Mouse (Mus musculus) left cerebral cortex, adult 8-10 months (tissue): ENCODE measurements around the gene Maml3. TPM values are rescaled to one million over a fixed set of nuclear protein-coding genes. Genes with fewer than 3 reads are reported as not detected.
A peak's percentile ranks its signal among the peaks of the same experiment; 100 is the strongest.

Experiments used
- DNase-seq, 2 experiments: peaks; one replicate each; pipeline ENCODE4 v3.0.0; 2022; ENCODE audit warnings: low spot score in 2 of 2
- total RNA-seq, 4 experiments: library from RNA; stranded (reverse); gene quantifications; 2 replicates each; pipeline ENCODE4 v1.2.4; 2022

Gene Maml3
- total RNA-seq, 4 experiments from 2014 or later = 6.7 to 8.3 (median 7.1) TPM

DNA sequence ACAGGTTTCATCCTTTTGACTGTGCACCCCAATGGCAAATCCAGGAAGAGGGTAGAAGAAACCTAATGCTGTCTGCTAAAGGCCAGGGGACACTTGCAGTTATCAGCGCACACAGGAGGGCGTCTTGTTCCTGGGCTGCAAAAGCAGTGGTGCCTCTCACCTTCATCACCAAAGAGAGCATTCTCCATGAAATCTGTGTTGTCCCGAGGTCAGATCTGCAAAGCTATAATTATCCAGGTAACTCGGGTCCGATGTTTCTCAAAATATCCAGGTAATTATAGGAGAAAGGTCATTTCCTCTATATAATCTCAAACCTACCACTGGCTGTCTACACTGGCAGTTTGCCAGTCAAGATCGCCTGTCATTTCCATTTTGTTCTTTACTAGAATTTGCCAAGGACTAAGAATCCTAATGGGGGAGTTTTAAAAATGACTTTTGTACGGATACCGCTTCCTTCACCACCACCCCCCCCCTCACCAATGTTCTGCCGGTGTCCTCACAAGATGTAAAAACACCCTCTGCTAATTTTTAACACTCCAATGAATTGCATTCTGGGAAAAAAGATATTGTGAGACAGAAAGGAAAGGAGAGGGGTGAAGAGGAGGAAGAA, 98.0 kb downstream of the Maml3 start:
- DNase-seq = no peak

GRCm38 (mm10) chr3:52003663-52004062, 101.2 kb downstream of the Maml3 start:
- DNase-seq = no peak

DNA sequence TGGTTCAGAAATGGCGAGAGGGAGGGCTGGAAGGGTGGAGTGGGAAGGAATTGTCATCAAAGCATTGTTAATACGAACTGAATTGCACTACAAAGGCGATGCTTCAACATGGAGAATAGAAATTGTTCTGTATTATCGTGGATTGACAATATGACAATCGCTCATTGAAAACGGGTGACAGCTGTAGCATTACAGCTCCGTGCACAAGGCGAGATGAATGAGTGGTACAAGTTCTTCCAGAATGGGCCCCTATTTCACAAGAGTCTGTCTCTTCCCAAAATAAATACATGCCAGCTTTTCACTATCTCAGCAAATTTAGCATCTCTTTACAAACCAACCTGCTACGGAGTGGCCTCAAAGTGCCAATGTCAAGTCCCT, 103.4 kb downstream of the Maml3 start:
- DNase-seq = no peak

GRCm38 (mm10) chr3:52000871-52001517, 103.9 kb downstream of the Maml3 start:
- DNase-seq = no peak

GRCm38 (mm10) chr3:51999671-52000437, 105.0 kb downstream of the Maml3 start:
- no peak for DNase-seq

- DNase-seq = no peak
Measured at GRCm38 (mm10) chr3:51998511-51999399, 106.1 kb downstream of the Maml3 start.

DNA sequence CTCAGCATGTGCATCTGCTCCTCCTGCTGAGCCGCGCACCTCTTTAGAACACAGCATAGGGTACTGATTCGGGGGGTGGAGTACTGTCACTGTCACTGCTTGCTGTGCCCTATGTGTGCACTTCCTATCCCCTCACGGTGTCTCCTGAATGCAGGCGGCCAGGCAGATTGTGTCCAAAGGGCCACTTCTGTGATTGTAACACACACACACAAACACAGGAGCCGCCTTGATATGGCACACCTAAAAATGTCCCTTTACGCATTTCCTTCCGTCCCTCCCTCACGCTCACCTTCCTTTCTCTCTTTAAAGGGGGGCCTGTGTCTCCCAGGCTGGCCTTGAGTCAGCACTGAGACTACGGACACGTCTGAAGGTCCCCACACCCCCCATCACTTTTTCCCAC, 107.3 kb downstream of the Maml3 start:
- DNase-seq = no peak

DNA sequence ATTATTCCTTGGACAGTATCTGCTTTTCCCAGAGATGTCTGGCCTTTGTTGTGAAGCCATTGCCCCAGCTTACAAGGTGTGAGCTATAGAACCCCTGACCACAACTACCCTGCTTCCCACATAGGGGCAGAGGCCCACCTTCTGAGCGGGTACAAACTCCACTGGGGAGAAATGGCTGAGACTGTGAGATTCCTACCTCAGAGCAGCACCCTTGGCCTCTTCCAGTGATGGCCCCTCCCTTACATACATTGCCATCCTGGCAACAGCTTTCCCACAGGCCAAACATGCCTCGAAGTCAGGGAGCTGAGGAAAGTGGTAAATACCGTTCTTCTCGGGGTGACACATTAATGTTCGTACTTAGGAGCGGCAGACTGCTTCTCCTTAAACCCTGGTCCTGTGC, 118.4 kb downstream of the Maml3 start:
- DNase-seq = no peak

GRCm38 (mm10) chr3:51981496-51981895, 123.4 kb downstream of the Maml3 start:
- DNase-seq = no peak

DNA sequence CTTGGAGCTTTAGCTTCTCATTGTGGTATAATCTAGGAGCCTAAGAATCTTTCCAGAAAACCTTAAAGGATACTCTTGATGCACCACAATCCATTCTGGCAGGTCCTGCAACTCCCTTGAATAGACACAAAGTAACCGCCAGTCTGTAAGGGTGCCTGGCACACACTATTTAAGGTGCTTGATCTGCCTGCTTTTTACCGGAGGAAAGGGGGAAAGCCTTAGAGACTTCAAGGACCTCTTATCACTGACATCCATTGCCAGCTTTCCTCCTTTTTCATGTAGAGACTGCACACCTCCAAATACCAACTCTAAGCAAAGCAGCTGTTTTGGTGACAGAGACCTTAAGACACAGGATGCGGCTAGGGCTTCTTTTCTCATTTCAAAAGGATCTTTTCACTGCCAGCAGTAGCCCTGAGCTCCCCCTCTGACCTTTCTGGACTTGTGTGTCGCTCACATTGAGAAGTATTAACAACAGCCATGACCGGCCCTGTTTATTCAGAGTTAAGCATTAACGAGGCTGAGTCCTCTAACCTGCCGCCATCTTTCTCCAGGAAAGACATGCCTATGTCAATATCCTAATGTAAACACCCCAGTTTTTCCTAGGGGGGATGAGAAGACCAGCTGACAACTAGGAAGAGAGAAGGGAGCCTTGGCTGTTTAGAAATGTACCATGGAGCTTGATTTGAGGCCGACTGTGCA, 127.1 kb downstream of the Maml3 start:
- DNase-seq = no peak

DNA sequence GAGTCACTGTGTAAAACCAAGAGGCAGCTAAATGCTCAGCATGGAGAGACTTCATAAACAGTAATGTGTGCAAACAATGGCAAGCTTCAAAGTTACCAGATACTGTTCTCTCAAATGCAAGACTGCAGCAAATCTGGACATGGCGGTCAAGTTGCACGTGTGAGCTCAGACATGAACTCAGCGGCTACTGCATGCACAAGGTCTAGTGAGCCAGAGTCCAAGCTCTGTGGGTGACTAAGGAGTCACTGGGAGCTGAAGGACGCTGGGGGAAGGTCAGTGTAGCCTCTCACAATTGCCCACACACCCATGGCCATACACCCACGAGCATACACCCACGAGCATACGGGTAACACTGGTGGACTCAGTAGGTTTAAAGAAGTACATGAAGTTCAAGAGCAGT, 130.3 kb downstream of the Maml3 start:
- DNase-seq = no peak

GRCm38 (mm10) chr3:51974153-51974552, 130.7 kb downstream of the Maml3 start:
- DNase-seq = no peak

DNA sequence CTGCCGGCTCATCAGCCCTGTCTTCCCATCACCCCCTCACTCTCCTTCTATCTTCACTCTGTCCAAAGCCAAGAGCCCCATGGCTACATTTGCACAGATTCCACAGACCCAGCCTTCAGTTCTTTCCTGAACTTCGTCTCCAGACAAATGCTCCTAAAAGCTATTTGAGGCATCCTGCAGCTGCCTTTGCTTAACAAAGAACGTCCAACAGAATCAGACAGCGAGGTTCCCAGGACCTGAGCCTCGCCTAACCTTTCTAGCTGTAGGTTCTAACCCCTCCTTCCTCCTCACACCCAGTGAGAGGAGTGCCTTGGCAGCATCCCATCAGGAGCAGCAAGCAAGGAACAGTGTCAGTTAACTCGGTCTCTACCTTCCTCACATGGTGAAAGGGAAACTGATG, 132.3 kb downstream of the Maml3 start:
- DNase-seq = no peak

DNA sequence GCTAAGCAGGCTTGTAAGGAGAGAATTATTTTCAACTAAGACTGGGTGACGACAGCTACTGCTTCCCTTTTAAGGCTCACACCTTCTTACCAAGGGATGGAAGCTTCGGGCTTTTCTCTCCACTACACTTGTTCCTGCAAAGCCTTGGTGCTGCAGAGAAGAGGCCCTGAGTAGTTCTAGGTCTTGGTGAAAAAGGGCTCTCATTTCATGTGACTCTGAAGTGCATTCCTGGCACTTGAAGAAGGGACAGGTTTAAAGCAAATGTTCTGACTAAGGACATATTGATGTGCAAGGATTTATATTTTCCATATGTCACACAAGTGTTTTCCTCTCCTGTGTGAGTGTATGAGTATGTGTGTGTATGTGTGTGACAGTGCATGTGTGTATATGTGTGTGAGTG, 134.4 kb downstream of the Maml3 start:
- no peak for DNase-seq

DNA sequence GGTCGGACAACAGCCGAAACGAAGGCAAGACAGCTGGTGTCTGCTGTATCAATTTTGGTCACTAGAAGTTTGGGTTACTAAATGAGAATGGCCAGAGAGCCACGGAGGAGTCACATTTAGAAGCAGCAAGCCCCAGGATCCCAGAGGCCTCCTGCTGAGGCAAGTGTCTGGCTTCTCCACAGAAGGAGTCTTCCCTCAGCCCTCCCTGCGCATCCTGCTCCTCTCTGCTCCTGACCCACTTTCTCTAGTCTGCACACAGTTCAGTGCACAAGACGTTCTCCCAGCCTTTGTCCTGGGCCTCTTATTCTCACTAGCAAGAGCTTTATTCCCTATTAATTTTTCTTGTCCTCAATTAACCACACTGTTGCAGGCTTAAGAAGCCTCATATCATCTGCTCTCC, 135.4 kb downstream of the Maml3 start:
- no peak for DNase-seq

DNA sequence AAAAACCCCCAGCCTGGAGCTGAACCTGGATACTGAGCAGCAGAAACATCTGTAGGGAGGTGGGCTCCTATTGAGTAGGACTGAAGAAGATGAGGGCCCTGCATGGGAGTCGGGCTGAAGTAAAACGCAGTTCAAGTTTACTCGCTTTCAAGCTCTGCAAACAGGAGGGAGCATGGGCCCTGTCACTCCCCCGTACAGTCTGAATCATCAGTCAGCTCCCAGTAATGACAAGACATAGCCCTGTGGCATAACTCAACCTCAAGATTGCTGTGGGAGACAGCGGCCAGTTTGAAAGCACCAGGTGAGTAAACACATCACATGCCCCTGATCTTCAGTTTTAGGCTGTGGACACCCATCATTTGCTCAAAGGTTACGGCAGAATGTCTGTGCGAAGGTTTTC, 139.0 kb downstream of the Maml3 start:
- peak in 1 of 2 experiments; percentile 21 for DNase-seq

- DNase-seq = no peak
Measured at GRCm38 (mm10) chr3:51965436-51965835, 139.4 kb downstream of the Maml3 start.

DNA sequence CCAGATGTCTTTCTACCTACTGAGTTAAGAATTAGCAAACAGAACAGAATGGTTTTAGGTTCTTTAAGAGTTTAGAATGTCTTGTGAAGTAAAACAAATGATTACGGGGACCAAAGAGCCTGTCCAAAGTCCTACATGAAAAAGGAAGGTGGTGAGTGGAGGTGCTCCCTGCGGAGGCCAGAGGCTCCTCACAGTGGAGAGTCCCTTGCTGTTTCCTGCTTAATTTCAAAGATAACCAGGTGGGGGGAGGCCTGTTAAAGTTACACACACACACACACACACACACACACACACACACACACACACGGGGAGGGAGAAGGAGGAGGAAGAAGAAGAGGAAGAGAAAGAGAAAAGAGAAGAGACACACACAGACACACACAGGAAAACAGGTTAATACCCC, 139.9 kb downstream of the Maml3 start:
- DNase-seq = no peak

DNA sequence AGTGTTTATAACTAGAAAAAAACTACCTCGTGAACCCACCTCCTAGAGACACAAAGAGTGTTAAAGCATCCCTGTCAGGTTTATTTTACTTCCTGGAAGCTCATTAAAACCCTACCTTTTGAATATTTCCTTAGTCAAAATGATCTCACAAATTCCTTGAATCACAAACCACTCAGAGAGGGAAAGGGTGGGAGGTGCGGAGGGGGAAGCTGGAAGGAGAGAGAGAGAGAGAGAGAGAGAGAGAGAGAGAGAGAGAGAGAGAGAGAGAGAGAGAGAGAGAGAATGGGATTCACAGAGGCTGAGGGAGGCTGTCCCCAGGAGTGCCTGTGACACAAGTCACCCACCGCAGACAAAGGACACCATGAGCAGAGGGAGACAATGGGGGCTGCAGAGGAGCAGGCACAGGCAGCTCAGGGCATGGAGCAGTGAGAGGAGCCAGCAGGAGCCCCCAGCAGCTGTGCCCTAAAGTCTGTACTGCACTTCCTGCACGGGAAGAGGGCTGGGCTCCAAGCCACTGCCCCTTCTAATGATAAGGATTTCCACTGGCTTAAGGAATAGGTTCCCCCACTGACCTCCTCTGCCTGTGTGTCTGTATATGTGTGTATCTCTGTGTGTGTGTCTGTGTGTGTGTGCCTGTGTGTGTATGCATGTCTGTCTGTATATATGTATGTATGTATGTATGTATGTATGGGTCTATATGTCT, 140.8 kb downstream of the Maml3 start:
- no peak for DNase-seq

DNA sequence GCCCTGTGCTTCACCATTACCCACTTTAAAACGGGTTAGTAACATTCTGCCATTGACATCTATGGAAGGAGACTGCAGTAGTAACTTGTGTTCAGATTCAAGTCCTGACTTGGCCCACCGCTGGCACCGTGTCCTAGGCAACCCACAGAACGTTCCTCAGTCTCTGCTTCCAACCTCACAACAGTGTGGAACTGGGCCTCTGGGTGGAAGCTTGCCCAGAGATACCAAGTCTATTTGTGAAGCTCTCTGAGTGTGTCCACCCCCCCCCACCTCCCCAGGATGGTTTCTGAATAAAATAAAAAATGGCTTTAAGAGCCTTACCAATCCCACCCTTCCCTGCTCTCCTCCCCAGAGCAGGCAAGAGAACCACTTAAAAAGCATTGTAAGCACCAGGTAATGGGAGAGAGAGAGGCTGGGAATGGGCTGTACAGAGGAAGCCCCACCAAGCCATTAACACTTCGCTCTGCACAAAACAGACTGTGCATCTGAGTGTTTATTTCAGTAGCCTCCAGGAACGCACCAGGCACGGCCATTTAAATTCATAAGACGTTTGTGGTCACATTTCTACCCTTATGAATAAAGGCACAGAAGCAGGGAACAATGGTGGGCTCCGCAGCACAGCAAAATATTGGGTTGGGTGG, 141.6 kb downstream of the Maml3 start:
- peak in 1 of 2 experiments; percentile 34 for DNase-seq
